Mouse (Mus musculus) cerebellum, adult 2 months (tissue): Measurements from ENCODE around the gene Cabp2.

Experiments used
- CTCF ChIP-seq: fragments of 200-500 bp; IDR thresholded peaks from 2 replicates; pipeline ENCODE4 v1.5.1; 2011; ENCODE audit warnings: low read depth, mild to moderate bottlenecking, control low read depth, low read length, moderate library complexity, borderline replicate concordance; ENCODE audit not compliant: insufficient read depth
- POLR2A ChIP-seq: fragments of 200-500 bp; IDR thresholded peaks from 2 replicates; pipeline ENCODE4 v1.6.1; 2011; ENCODE audit warnings: low read length, control low read depth, borderline replicate concordance; ENCODE audit not compliant: insufficient read depth

GRCm38 (mm10) chr19:4112063-4112960 is 30.9 kb downstream of the Cabp2 start:
- TF ChIP-seq CTCF (no peak), POLR2A (no peak)
